Mouse (Mus musculus) liver, embryonic 14.5 days (tissue): ENCODE data around the gene Npvf.
"Not testable (repeated sequence)": the region's sequence is repeated elsewhere in the genome, so short reads cannot be mapped to it uniquely, and the experiment has no call there.

Experiments
- CTCF ChIP-seq: IDR thresholded peaks from 2 replicates; pipeline ENCODE4 v1.5.1; 2016; ENCODE audit warnings: antibody characterized with exemption, low read depth, control low read depth
- EP300 ChIP-seq: IDR thresholded peaks from 2 replicates; pipeline ENCODE4 v1.6.1; 2016; ENCODE audit warnings: antibody characterized with exemption, low read depth

DNA sequence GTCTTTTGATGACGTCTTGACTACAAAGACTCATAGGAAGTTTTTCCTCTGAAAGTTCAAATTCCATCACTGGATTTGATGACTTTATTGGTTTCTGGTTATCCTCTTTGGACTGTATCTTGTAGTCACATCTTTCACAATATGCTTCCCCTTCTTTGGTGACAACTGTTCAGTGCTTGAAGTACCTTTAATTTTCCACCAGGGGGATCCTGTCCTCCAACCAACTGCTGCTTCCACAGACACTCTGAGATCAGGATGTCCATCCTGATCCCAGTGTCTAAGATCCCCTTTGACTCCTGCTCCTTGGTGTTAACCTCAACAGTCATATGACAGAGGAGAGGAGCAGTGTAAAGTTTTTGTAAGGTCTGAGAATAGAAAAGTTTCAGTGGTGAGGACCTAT is 36.0 kb downstream of the Npvf start:
- TF ChIP-seq CTCF: peak; percentile 29; the same call in 1 of the 2 replicates
- not testable (repeated sequence) for TF ChIP-seq EP300
